In the genomic region with DNA sequence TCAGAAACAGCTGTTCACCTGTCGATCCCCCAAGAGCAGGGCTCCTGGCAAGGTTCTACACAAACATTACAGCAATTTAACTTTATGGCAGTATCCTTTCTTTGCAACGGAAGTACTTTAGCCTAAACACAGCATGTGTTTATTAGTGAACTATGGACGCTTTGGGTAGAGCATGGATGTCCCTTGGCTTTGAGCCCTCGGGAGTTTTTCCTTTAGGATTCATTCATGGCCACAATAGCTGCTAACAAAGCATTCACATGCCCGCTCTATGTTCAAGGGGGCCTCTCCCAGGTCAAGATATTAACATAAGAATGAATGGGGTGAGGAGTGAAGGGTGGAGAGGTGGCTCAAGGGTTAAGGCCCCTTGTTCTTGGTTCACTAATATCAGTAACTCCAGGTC, we compare ENCODE assay signal across 24 mouse cellular contexts. TPM values are rescaled to one million over a fixed set of nuclear protein-coding genes. Genes with fewer than 3 reads are reported as not detected.
A peak's percentile ranks its signal among the peaks of the same experiment; 100 is the strongest.
DNase-seq lines count a peak whose midpoint lies in the region; ATAC-seq and TF ChIP-seq lines count a peak whose summit lies in the region.
"Had no signal": no experiment of that assay in that cellular context is flagged by ENCODE, and none has a peak within 500 bp of the region (broad histone marks: within the 10 kb centered on the region; RNA-seq: fewer than 3 reads in every experiment).

No protein-coding gene starts in this region.

- H3K36me3 ChIP-seq in intestine, postnatal 0 days (ENCODE audit: control insufficient read depth, insufficient read depth) = no peaks in the 10 kb centered on the region; the same call in 1 of the 2 replicates
- no peaks in the 10 kb centered on the region for H3K36me3 ChIP-seq in intestine, embryonic 15.5 days
- H3K36me3 ChIP-seq in midbrain, embryonic 11.5 days (ENCODE audit: control insufficient read depth, insufficient read depth, low read length) = no peaks in the 10 kb centered on the region
- H3K36me3 ChIP-seq in midbrain, embryonic 15.5 days (replicated peaks) = no peaks in the 10 kb centered on the region
- H3K36me3 ChIP-seq in ES-E14 (ENCODE audit: control insufficient read depth, insufficient read depth, low read length, poor library complexity, severe bottlenecking) = peaks cover 3% of the 10 kb centered on the region; the same call in 1 of the 2 replicates
- H3K36me3 ChIP-seq: embryonic facial prominence, embryonic 12.5 days; forebrain, embryonic 15.5 days had no signal

- H3K9ac ChIP-seq in intestine, postnatal 0 days (ENCODE audit: low read depth, low read length) = no peak overlapping the region
- no peak overlapping the region for H3K9ac ChIP-seq in intestine, embryonic 15.5 days
- no peak overlapping the region for H3K9ac ChIP-seq in midbrain, embryonic 11.5 days (ENCODE audit: low read length)
- no peak overlapping the region for H3K9ac ChIP-seq in midbrain, embryonic 15.5 days
- no peak overlapping the region for H3K9ac ChIP-seq in ES-E14 (ENCODE audit: insufficient read depth, low read depth, low read length, poor library complexity, severe bottlenecking)
- H3K9ac ChIP-seq: embryonic facial prominence, embryonic 12.5 days; forebrain, embryonic 13.5 days; forebrain, embryonic 15.5 days had no signal

- H3K27me3 ChIP-seq in intestine, postnatal 0 days (replicated peaks; ENCODE audit: control insufficient read depth, insufficient read depth, low read length) = no peaks in the 10 kb centered on the region
- no peaks in the 10 kb centered on the region for H3K27me3 ChIP-seq in intestine, embryonic 15.5 days (replicated peaks)
- H3K27me3 ChIP-seq in midbrain, embryonic 11.5 days (ENCODE audit: control insufficient read depth, insufficient read depth, low read length) = no peaks in the 10 kb centered on the region
- H3K27me3 ChIP-seq in midbrain, embryonic 15.5 days (replicated peaks) = no peaks in the 10 kb centered on the region
- H3K27me3 ChIP-seq: embryonic facial prominence, embryonic 12.5 days; forebrain, embryonic 13.5 days; forebrain, embryonic 15.5 days had no signal

- peak; percentile 69 for DNase-seq in midbrain, embryonic 11.5 days (ENCODE audit: low spot score, missing footprints)
- DNase-seq in ES-E14 (ENCODE audit: low read depth, low spot score) (peak; percentile 76), ZHBTc4 (ENCODE audit: low read depth, low spot score) (peak; percentile 92)
- no peak for DNase-seq in heart, adult 11 months
- no peak for DNase-seq in lung, postnatal 36 days
- DNase-seq: adrenal gland, adult 2 months; adrenal gland, postnatal 10 days; adrenal gland, postnatal 25 days; cerebellum, adult 11 months; cerebellum, adult 18-20 months; cerebellum, adult 8-10 months; cerebellum, adult 9-11 months; cerebellum, postnatal 14 days; cerebellum, postnatal 36 days had no signal

- TF ChIP-seq CTCF in intestine, postnatal 0 days (IDR thresholded peaks at IDR 0.05; ENCODE audit: low read depth) = no peak

- peak; percentile 37; the same call in 1 of the 2 replicates for ATAC-seq in intestine, postnatal 0 days
- ATAC-seq in intestine, embryonic 15.5 days = no peak
- ATAC-seq in midbrain, embryonic 11.5 days (ENCODE audit: low FRiP score) = no peak
- ATAC-seq in midbrain, embryonic 15.5 days (replicated peaks) = no peak
- ATAC-seq: forebrain, embryonic 13.5 days; forebrain, embryonic 15.5 days had no signal

- in situ Hi-C loops in ES-E14 (cut with MboI; ENCODE audit: low sequenced_read_pairs in 2 of 2, unreplicated experiment in 2 of 2) = no loop called here

- no peaks in the 10 kb centered on the region for H3K9me3 ChIP-seq in intestine, postnatal 0 days (ENCODE audit: control insufficient read depth)
- no peaks in the 10 kb centered on the region for H3K9me3 ChIP-seq in intestine, embryonic 15.5 days
- H3K9me3 ChIP-seq in midbrain, embryonic 11.5 days (ENCODE audit: control insufficient read depth, low read length) = no peaks in the 10 kb centered on the region
- no peaks in the 10 kb centered on the region for H3K9me3 ChIP-seq in midbrain, embryonic 15.5 days
- H3K9me3 ChIP-seq in ES-E14 (ENCODE audit: control insufficient read depth, insufficient read depth, low read depth, low read length) = no peaks in the 10 kb centered on the region
- H3K9me3 ChIP-seq: embryonic facial prominence, embryonic 10.5 days; embryonic facial prominence, embryonic 12.5 days; forebrain, embryonic 13.5 days; forebrain, embryonic 15.5 days had no signal

- 37% methylated on average over 5 of the region's 5 CpGs for WGBS in intestine, postnatal 0 days
- 45% methylated on average over 5 of the region's 5 CpGs for WGBS in intestine, embryonic 15.5 days
- WGBS in midbrain, embryonic 11.5 days = 31% methylated on average over 5 of the region's 5 CpGs
- 20% methylated on average over 5 of the region's 5 CpGs for WGBS in midbrain, embryonic 15.5 days

- H3K4me3 ChIP-seq in intestine, postnatal 0 days (ENCODE audit: low read depth, low read length) = no peak overlapping the region
- H3K4me3 ChIP-seq in intestine, embryonic 15.5 days (replicated peaks) = no peak overlapping the region
- H3K4me3 ChIP-seq in midbrain, embryonic 11.5 days (ENCODE audit: low read depth, low read length) = no peak overlapping the region
- no peak overlapping the region for H3K4me3 ChIP-seq in midbrain, embryonic 15.5 days
- H3K4me3 ChIP-seq in ES-E14 (ENCODE audit: insufficient read depth in 1 of 2, low read depth in 1 of 2, low read length in 2 of 2, poor library complexity in 1 of 2, severe bottlenecking in 1 of 2) = no peak overlapping the region
- H3K4me3 ChIP-seq: embryonic facial prominence, embryonic 10.5 days; embryonic facial prominence, embryonic 12.5 days; forebrain, embryonic 13.5 days; forebrain, embryonic 15.5 days had no signal

- H3K4me2 ChIP-seq in intestine, postnatal 0 days (replicated peaks; ENCODE audit: low read depth) = no peak overlapping the region
- H3K4me2 ChIP-seq in intestine, embryonic 15.5 days (replicated peaks) = no peak overlapping the region
- no peak overlapping the region for H3K4me2 ChIP-seq in midbrain, embryonic 11.5 days
- no peak overlapping the region for H3K4me2 ChIP-seq in midbrain, embryonic 15.5 days
- H3K4me2 ChIP-seq: embryonic facial prominence, embryonic 12.5 days; forebrain, embryonic 13.5 days; forebrain, embryonic 15.5 days had no signal

- H3K27ac ChIP-seq in intestine, postnatal 0 days (ENCODE audit: low read depth, low read length) = no peak overlapping the region
- no peak overlapping the region for H3K27ac ChIP-seq in intestine, embryonic 15.5 days
- no peak overlapping the region for H3K27ac ChIP-seq in midbrain, embryonic 11.5 days (ENCODE audit: low read depth, low read length)
- H3K27ac ChIP-seq in midbrain, embryonic 15.5 days = no peak overlapping the region
- H3K27ac ChIP-seq in ES-E14 (ENCODE audit: insufficient read depth, low read depth, low read length, poor library complexity, severe bottlenecking) = no peak overlapping the region
- H3K27ac ChIP-seq: embryonic facial prominence, embryonic 10.5 days; embryonic facial prominence, embryonic 12.5 days; forebrain, embryonic 13.5 days; forebrain, embryonic 15.5 days had no signal

- H3K4me1 ChIP-seq in intestine, postnatal 0 days (replicated peaks; ENCODE audit: control insufficient read depth, insufficient read depth, low read length) = no peaks in the 10 kb centered on the region
- no peaks in the 10 kb centered on the region for H3K4me1 ChIP-seq in intestine, embryonic 15.5 days (replicated peaks)
- H3K4me1 ChIP-seq in midbrain, embryonic 11.5 days (ENCODE audit: control insufficient read depth, insufficient read depth, low read length) = peaks cover 8% of the 10 kb centered on the region
- peaks cover 17% of the 10 kb centered on the region for H3K4me1 ChIP-seq in midbrain, embryonic 15.5 days
- peaks cover 2 to 21% of the 10 kb centered on the region in 2 experiments; a peak in 3 of 4 replicates for H3K4me1 ChIP-seq in ES-E14 (ENCODE audit: control insufficient read depth in 2 of 2, insufficient read depth in 2 of 2, low read length in 2 of 2, poor library complexity in 1 of 2)
- H3K4me1 ChIP-seq: embryonic facial prominence, embryonic 12.5 days had no signal

TF ChIP-seq in ES-E14, 5 proteins besides CTCF, POLR2A, EP300 and RAD21:
- no peak for TF ChIP-seq MAFK (IDR thresholded peaks at IDR 0.05; ENCODE audit: insufficient read depth, low read depth, low read length)
- TF ChIP-seq HCFC1 (IDR thresholded peaks at IDR 0.05; ENCODE audit: borderline replicate concordance, insufficient read depth, low read length) = no peak
- TF ChIP-seq ZNF384 (IDR thresholded peaks at IDR 0.05; ENCODE audit: low read depth, low read length) = no peak
- TF ChIP-seq CHD2 (IDR thresholded peaks at IDR 0.05; ENCODE audit: low read depth, low read length) = no peak
- no peak for TF ChIP-seq ZC3H11A (IDR thresholded peaks at IDR 0.05; ENCODE audit: borderline replicate concordance, low read depth, low read length)
TF ChIP-seq in ES-E14: peak in this region for 0.

RNA-seq across cellular contexts. Expression of a gene that starts 7.4 kb away (rescaled TPM):
- 5.7 and 7.3 TPM in 2 replicates for polyA plus RNA-seq in intestine, postnatal 0 days (2015; fragmentation: Nextera tagmentation; extraction: Ambion mirVana)
- 12.9 and 15.9 TPM in 2 replicates for polyA plus RNA-seq in intestine, embryonic 15.5 days (2015; fragmentation: Nextera tagmentation; extraction: Ambion mirVana)
- polyA plus RNA-seq in midbrain, embryonic 11.5 days (2014; fragmentation: Nextera tagmentation; extraction: Ambion mirVana) = 8.9 and 9.7 TPM in 2 replicates
- 37.1 and 37.9 TPM in 2 replicates for polyA plus RNA-seq in midbrain, embryonic 15.5 days (2015; fragmentation: Nextera tagmentation; extraction: Ambion mirVana)
- 12.9 and 21.6 TPM in 2 replicates for total RNA-seq in ES-E14 (2012; rRNA removed)
- total RNA-seq: MEL had no signal

RNA-seq across cellular contexts. Expression of a gene that starts 38.7 kb away (rescaled TPM):
- polyA plus RNA-seq in intestine, postnatal 0 days (2015; fragmentation: Nextera tagmentation; extraction: Ambion mirVana) = 0.90 and 1.0 TPM in 2 replicates
- polyA plus RNA-seq in intestine, embryonic 15.5 days (2015; fragmentation: Nextera tagmentation; extraction: Ambion mirVana) = 3.1 and 4.6 TPM in 2 replicates
- 0.23 and 0.52 TPM in 2 replicates for polyA plus RNA-seq in midbrain, embryonic 11.5 days (2014; fragmentation: Nextera tagmentation; extraction: Ambion mirVana)
- polyA plus RNA-seq in midbrain, embryonic 15.5 days (2015; fragmentation: Nextera tagmentation; extraction: Ambion mirVana) = 1.7 and 2.2 TPM in 2 replicates
- total RNA-seq in ES-E14 (2012; rRNA removed) = 0.32 and 0.36 TPM in 2 replicates
- total RNA-seq: common myeloid progenitor, adult 5-6 weeks had no signal
- polyA plus RNA-seq: C2C12 had no signal

Comparison
In these comparisons a context has a peak if more than half of its experiments do, and no peak if none do; other contexts are left out.
1. DNase-seq: peak in midbrain, embryonic 11.5 days (single experiment), ES-E14 (single experiment) and ZHBTc4 (single experiment); none in heart, adult 11 months (single experiment) and lung, postnatal 36 days (single experiment).